Mouse (Mus musculus) kidney, adult 2 months (tissue): ENCODE data around the gene Mfsd6.

Source experiments
- CTCF ChIP-seq: fragments of 200-500 bp; conservative IDR thresholded peaks from 2 replicates; pipeline ENCODE4 v1.5.1; 2011; ENCODE audit warnings: low read depth, mild to moderate bottlenecking, control low read depth, low read length, moderate library complexity, mixed read lengths; ENCODE audit not compliant: insufficient read depth, insufficient read length
- POLR2A ChIP-seq: fragments of 200-500 bp; IDR thresholded peaks from one replicate; pipeline ENCODE4 v1.6.1; 2011; ENCODE audit warnings: low read depth, low read length, control low read depth

DNA sequence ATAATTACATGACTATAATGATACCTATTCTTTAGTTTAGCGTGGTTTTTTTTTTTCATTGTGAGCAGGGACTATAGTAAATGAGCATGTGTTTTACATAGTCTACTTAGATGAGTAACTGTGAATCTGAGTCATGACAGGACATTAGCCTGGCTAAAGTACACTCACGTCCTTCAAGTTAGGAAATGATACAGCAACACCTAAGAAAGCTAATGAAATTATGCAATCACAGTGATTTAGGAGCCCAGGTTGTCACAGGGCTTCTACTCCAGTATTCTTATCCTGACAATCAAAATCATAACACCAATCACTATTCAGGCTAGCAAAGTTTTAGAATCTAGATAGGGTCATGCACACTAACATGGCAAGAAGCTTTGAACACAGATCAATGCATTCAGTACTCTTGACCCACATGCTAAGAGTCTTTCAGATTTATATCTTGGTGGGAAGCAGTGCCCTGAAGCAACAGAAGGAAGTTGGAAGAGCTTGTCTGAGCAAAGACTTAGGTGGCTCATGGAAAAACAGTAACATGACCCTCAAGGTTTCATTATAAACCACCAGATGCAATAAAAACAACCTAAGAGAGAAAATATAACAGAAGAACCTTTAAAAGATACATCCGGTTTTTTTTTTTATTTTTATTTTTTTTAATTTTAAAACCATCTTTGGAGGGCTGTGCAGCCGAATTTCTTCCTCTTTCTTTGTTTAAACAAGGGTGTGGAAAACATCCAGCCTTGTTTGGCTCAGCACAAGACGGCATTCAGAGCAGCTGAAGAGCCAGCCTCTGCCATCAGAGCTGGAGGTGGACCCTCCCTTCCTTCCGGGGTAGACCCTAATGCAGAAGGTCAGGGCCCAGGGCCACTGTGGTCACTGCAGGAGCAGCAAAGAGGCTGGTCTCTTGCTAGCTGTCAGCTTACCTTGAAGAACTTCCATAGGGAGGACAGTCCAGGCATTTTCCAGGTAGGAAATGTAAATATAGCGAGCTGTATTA is 51.4 kb downstream of the Mfsd6 start:
- TF ChIP-seq CTCF (no peak), POLR2A (no peak)
